Mouse (Mus musculus): ENCODE measurements around the gene Olfr165.
"Not testable (repeated sequence)": the region's sequence is repeated elsewhere in the genome, so short reads cannot be mapped to it uniquely, and the experiment has no call there.

Gene Olfr165

DNA sequence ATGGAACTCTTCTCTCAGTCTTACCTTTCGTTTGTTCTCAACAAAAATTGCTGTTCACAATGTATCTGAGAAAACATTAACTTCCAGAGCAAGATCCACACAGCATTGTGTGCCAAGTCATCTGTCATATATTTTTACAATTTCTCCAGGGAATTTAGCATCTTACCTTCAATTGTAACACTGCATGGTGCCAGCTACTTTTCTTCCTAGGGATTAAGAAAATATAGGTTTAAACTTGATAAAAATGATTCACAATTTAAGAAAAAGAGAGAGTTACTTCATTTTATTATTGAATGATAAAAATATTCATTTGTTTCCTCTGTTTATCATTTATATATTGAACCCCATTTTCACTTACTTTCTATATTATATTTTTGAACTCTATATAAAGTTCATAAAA lies at the start of gene Olfr165:
TSS of gene Olfr165 (minus strand) at position 101 of the 400 bp plus-strand sequence.
- DNase-seq, result no peak

GRCm38 (mm10) chr16:19464365-19464764 lies 41.4 kb upstream of the Olfr165 start:
- DNase-seq, result no peak

- DNase-seq, result not testable (repeated sequence)
Measured at GRCm38 (mm10) chr16:19458741-19459140, 35.8 kb upstream of the Olfr165 start.

- no peak for DNase-seq
Measured at GRCm38 (mm10) chr16:19387984-19388383, 35.0 kb downstream of the Olfr165 start.

Measured in kidney, postnatal 25 days (tissue).